Mouse (Mus musculus): ENCODE results near the gene Cadm1. TPM values are rescaled to one million over a fixed set of nuclear protein-coding genes. Genes with fewer than 3 reads are reported as not detected.

The Cadm1 gene
- polyA plus RNA-seq, 1 experiment from 2014 or later, result 192 TPM

- Histone ChIP-seq H3K4me1 (ENCODE audit: control insufficient read depth, insufficient read depth, low read length) (peaks cover 11% of the 10 kb centered on the region), H3K27me3 (ENCODE audit: control insufficient read depth, insufficient read depth, low read length) (peaks cover 3% of the 10 kb centered on the region), H3K9me3 (ENCODE audit: control insufficient read depth, low read length) (no peaks in the 10 kb centered on the region), H3K4me2 (ENCODE audit: low read depth, low read length) (no peak overlapping the region), H3K36me3 (ENCODE audit: control insufficient read depth, insufficient read depth, low read length) (no peaks in the 10 kb centered on the region), H3K27ac (ENCODE audit: low read depth, low read length) (no peak overlapping the region), H3K9ac (replicated peaks; ENCODE audit: low read depth, low read length) (no peak overlapping the region), H3K4me3 (ENCODE audit: low read depth, low read length) (no peak overlapping the region)
- 78% methylated on average over 11 of the region's 11 CpGs for WGBS
- ATAC-seq (ENCODE audit: low read depth), result no peak
Observed at GRCm38 (mm10) chr9:47534573-47535475, 4.9 kb downstream of the Cadm1 start.

- Histone ChIP-seq H3K4me2 (ENCODE audit: low read depth, low read length) (no peak overlapping the region), H3K4me1 (ENCODE audit: control insufficient read depth, insufficient read depth, low read length) (peaks cover 5% of the 10 kb centered on the region; the same call in 1 of the 2 replicates), H3K4me3 (ENCODE audit: low read depth, low read length) (no peak overlapping the region), H3K9ac (replicated peaks; ENCODE audit: low read depth, low read length) (no peak overlapping the region), H3K27me3 (ENCODE audit: control insufficient read depth, insufficient read depth, low read length) (no peaks in the 10 kb centered on the region), H3K27ac (ENCODE audit: low read depth, low read length) (no peak overlapping the region), H3K9me3 (ENCODE audit: control insufficient read depth, low read length) (no peaks in the 10 kb centered on the region), H3K36me3 (ENCODE audit: control insufficient read depth, insufficient read depth, low read length) (no peaks in the 10 kb centered on the region)
- no peak for ATAC-seq (ENCODE audit: low read depth)
- 58% methylated on average over 7 of the region's 7 CpGs for WGBS
Observed at GRCm38 (mm10) chr9:47545245-47545644, 15.3 kb downstream of the Cadm1 start.

- Histone ChIP-seq H3K36me3 (ENCODE audit: control insufficient read depth, insufficient read depth, low read length) (no peaks in the 10 kb centered on the region), H3K9ac (replicated peaks; ENCODE audit: low read depth, low read length) (no peak overlapping the region), H3K27ac (ENCODE audit: low read depth, low read length) (no peak overlapping the region), H3K4me3 (ENCODE audit: low read depth, low read length) (no peak overlapping the region), H3K9me3 (ENCODE audit: control insufficient read depth, low read length) (no peaks in the 10 kb centered on the region), H3K4me1 (ENCODE audit: control insufficient read depth, insufficient read depth, low read length) (peaks cover 5% of the 10 kb centered on the region; the same call in 1 of the 2 replicates), H3K27me3 (ENCODE audit: control insufficient read depth, insufficient read depth, low read length) (no peaks in the 10 kb centered on the region), H3K4me2 (ENCODE audit: low read depth, low read length) (peak overlapping the region; percentile 26)
- WGBS, result 21% methylated on average over 12 of the region's 12 CpGs
- no peak for ATAC-seq (ENCODE audit: low read depth)
Observed at GRCm38 (mm10) chr9:47545667-47546066, 15.7 kb downstream of the Cadm1 start.

- Histone ChIP-seq H3K4me2 (ENCODE audit: low read depth, low read length) (no peak overlapping the region), H3K9ac (replicated peaks; ENCODE audit: low read depth, low read length) (no peak overlapping the region), H3K36me3 (ENCODE audit: control insufficient read depth, insufficient read depth, low read length) (no peaks in the 10 kb centered on the region), H3K27me3 (ENCODE audit: control insufficient read depth, insufficient read depth, low read length) (no peaks in the 10 kb centered on the region), H3K27ac (ENCODE audit: low read depth, low read length) (no peak overlapping the region), H3K4me1 (ENCODE audit: control insufficient read depth, insufficient read depth, low read length) (peaks cover 5% of the 10 kb centered on the region; the same call in 1 of the 2 replicates), H3K9me3 (ENCODE audit: control insufficient read depth, low read length) (no peaks in the 10 kb centered on the region), H3K4me3 (ENCODE audit: low read depth, low read length) (no peak overlapping the region)
- WGBS, result 97% methylated on average over 12 of the region's 12 CpGs
- no peak for ATAC-seq (ENCODE audit: low read depth)
Observed at GRCm38 (mm10) chr9:47548402-47548801, 18.4 kb downstream of the Cadm1 start.

GRCm38 (mm10) chr9:47548916-47549315 is 18.9 kb downstream of the Cadm1 start:
- H3K4me1 ChIP-seq (ENCODE audit: control insufficient read depth, insufficient read depth, low read length), result peaks cover 5% of the 10 kb centered on the region; the same call in 1 of the 2 replicates
- H3K27me3 ChIP-seq (ENCODE audit: control insufficient read depth, insufficient read depth, low read length), result no peaks in the 10 kb centered on the region
- no peak overlapping the region for H3K27ac ChIP-seq (ENCODE audit: low read depth, low read length)
- no peak for ATAC-seq (ENCODE audit: low read depth)
- no peak overlapping the region for H3K4me3 ChIP-seq (ENCODE audit: low read depth, low read length)
- H3K4me2 ChIP-seq (ENCODE audit: low read depth, low read length), result no peak overlapping the region
- 79% methylated on average over 5 of the region's 5 CpGs for WGBS
- no peak overlapping the region for H3K9ac ChIP-seq (replicated peaks; ENCODE audit: low read depth, low read length)
- H3K36me3 ChIP-seq (ENCODE audit: control insufficient read depth, insufficient read depth, low read length), result no peaks in the 10 kb centered on the region
- H3K9me3 ChIP-seq (ENCODE audit: control insufficient read depth, low read length), result no peaks in the 10 kb centered on the region

GRCm38 (mm10) chr9:47552960-47553575 is 23.1 kb downstream of the Cadm1 start:
- no peak overlapping the region for H3K4me2 ChIP-seq (ENCODE audit: low read depth, low read length)
- H3K36me3 ChIP-seq (ENCODE audit: control insufficient read depth, insufficient read depth, low read length), result no peaks in the 10 kb centered on the region
- H3K9me3 ChIP-seq (ENCODE audit: control insufficient read depth, low read length), result no peaks in the 10 kb centered on the region
- 86% methylated on average over 10 of the region's 10 CpGs for WGBS
- ATAC-seq (ENCODE audit: low read depth), result no peak
- no peak overlapping the region for H3K9ac ChIP-seq (replicated peaks; ENCODE audit: low read depth, low read length)
- H3K4me3 ChIP-seq (ENCODE audit: low read depth, low read length), result no peak overlapping the region
- no peak overlapping the region for H3K27ac ChIP-seq (ENCODE audit: low read depth, low read length)
- no peaks in the 10 kb centered on the region for H3K27me3 ChIP-seq (ENCODE audit: control insufficient read depth, insufficient read depth, low read length)
- peaks cover 4% of the 10 kb centered on the region; the same call in 1 of the 2 replicates for H3K4me1 ChIP-seq (ENCODE audit: control insufficient read depth, insufficient read depth, low read length)

- Histone ChIP-seq H3K9ac (replicated peaks; ENCODE audit: low read depth, low read length) (no peak overlapping the region), H3K4me2 (ENCODE audit: low read depth, low read length) (no peak overlapping the region), H3K4me1 (ENCODE audit: control insufficient read depth, insufficient read depth, low read length) (peaks cover 4% of the 10 kb centered on the region; the same call in 1 of the 2 replicates), H3K9me3 (ENCODE audit: control insufficient read depth, low read length) (no peaks in the 10 kb centered on the region), H3K27ac (ENCODE audit: low read depth, low read length) (no peak overlapping the region), H3K4me3 (ENCODE audit: low read depth, low read length) (no peak overlapping the region), H3K36me3 (ENCODE audit: control insufficient read depth, insufficient read depth, low read length) (no peaks in the 10 kb centered on the region), H3K27me3 (ENCODE audit: control insufficient read depth, insufficient read depth, low read length) (no peaks in the 10 kb centered on the region)
- ATAC-seq (ENCODE audit: low read depth), result no peak
- 98% methylated on average over 3 of the region's 3 CpGs for WGBS
Observed at GRCm38 (mm10) chr9:47560726-47561125, 30.8 kb downstream of the Cadm1 start.

GRCm38 (mm10) chr9:47561596-47561995 is 31.6 kb downstream of the Cadm1 start:
- no peak overlapping the region for H3K4me2 ChIP-seq (ENCODE audit: low read depth, low read length)
- no peaks in the 10 kb centered on the region for H3K27me3 ChIP-seq (ENCODE audit: control insufficient read depth, insufficient read depth, low read length)
- 84% methylated on average over 4 of the region's 4 CpGs for WGBS
- no peak overlapping the region for H3K9ac ChIP-seq (replicated peaks; ENCODE audit: low read depth, low read length)
- H3K4me1 ChIP-seq (ENCODE audit: control insufficient read depth, insufficient read depth, low read length), result no peaks in the 10 kb centered on the region; the same call in 1 of the 2 replicates
- no peak for ATAC-seq (ENCODE audit: low read depth)
- no peaks in the 10 kb centered on the region for H3K36me3 ChIP-seq (ENCODE audit: control insufficient read depth, insufficient read depth, low read length)
- H3K4me3 ChIP-seq (ENCODE audit: low read depth, low read length), result no peak overlapping the region
- H3K27ac ChIP-seq (ENCODE audit: low read depth, low read length), result no peak overlapping the region
- no peaks in the 10 kb centered on the region for H3K9me3 ChIP-seq (ENCODE audit: control insufficient read depth, low read length)

GRCm38 (mm10) chr9:47565088-47565487 is 35.1 kb downstream of the Cadm1 start:
- H3K9ac ChIP-seq (replicated peaks; ENCODE audit: low read depth, low read length), result no peak overlapping the region
- H3K4me3 ChIP-seq (ENCODE audit: low read depth, low read length), result no peak overlapping the region
- no peak overlapping the region for H3K4me2 ChIP-seq (ENCODE audit: low read depth, low read length)
- H3K4me1 ChIP-seq (ENCODE audit: control insufficient read depth, insufficient read depth, low read length), result peaks cover 2% of the 10 kb centered on the region
- WGBS, result 62% methylated on average over 5 of the region's 5 CpGs
- no peaks in the 10 kb centered on the region for H3K36me3 ChIP-seq (ENCODE audit: control insufficient read depth, insufficient read depth, low read length)
- no peak for ATAC-seq (ENCODE audit: low read depth)
- H3K27me3 ChIP-seq (ENCODE audit: control insufficient read depth, insufficient read depth, low read length), result no peaks in the 10 kb centered on the region
- H3K9me3 ChIP-seq (ENCODE audit: control insufficient read depth, low read length), result no peaks in the 10 kb centered on the region
- no peak overlapping the region for H3K27ac ChIP-seq (ENCODE audit: low read depth, low read length)
